Mouse (Mus musculus): ENCODE measurements around the gene Tigit.

Gene Tigit

DNA sequence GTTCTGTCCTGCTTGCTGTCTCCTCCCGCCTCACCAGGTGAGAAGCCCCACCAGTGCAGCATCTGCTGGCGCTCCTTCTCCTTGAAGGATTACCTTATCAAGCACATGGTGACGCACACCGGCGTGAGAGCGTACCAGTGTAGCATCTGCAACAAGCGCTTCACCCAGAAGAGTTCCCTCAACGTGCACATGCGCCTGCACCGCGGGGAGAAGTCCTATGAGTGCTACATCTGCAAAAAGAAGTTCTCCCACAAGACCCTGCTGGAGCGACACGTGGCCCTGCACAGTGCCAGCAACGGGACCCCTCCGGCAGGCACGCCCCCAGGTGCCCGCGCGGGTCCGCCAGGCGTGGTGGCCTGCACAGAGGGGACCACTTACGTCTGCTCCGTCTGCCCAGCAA is 45.7 kb downstream of the Tigit start:
- DNase-seq (ENCODE audit: low spot score) = no peak

- no peak for DNase-seq (ENCODE audit: low spot score)
Measured at GRCm38 (mm10) chr16:43617346-43617745, 46.6 kb downstream of the Tigit start.

GRCm38 (mm10) chr16:43616348-43616747 is 47.6 kb downstream of the Tigit start:
- DNase-seq (ENCODE audit: low spot score) = no peak

DNA sequence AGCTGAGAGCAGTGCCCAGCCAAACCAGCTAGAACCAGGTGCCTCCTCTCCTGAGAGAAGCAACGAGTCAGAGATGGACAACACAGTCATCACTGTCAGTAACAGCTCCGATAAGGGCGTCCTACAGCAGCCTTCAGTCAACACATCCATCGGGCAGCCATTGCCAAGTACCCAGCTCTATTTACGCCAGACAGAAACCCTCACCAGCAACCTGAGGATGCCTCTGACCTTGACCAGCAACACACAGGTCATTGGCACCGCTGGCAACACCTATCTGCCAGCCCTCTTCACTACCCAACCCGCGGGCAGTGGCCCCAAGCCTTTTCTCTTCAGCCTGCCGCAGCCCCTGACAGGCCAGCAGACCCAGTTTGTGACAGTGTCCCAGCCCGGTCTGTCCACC is 53.6 kb downstream of the Tigit start:
- no peak for DNase-seq (ENCODE audit: low spot score)

- no peak for DNase-seq (ENCODE audit: low spot score)
Measured at GRCm38 (mm10) chr16:43608066-43608465, 55.9 kb downstream of the Tigit start.

DNA sequence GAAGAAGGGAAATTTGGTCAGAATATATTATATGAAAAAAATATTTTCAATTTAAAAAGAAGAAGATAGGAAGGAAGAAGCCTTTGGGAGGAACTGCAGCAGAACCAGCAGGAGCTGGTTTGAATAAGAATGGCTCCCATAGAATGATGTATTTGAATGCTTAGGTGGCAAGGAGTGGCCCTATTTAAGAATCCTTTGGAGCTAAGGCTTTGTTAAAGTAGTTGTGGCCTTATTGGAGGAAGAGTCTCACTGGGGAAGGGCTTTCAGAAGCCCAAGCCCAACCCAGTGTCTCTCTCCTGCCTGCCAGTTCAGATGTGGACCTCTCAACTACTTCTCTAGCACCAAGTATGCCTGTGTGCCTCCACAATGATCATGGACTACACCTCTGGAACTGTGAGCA is 56.9 kb downstream of the Tigit start:
- no peak for DNase-seq (ENCODE audit: low spot score)

DNA sequence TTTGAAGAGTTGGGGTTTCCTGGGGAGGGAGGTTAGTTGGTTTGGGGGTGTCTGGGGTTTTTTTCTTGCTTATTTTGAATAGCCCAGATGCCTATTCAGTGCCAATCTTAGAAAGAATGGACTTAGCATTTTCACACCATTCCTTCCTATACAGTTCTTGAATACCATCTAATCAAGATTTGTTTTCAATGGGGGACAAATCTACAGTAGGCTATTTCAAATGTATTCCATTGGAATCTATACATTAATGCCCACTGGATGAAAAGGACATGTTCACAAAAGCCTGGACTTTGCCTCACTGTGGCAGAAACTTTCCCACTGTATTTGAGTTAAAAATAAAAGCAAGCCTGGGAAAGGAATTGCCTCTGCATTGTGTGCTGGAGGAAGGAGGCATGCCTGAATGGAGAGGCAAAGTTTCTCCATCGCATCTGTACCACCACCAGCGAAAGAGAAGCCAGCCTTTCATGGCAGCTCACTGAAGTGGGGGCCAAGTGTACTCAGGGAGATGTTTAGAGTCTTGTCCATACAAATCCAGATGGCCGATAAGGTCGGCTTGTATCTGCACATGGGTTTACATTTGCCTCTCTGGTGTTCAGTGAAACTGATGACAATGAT is 59.4 kb downstream of the Tigit start:
- no peak for DNase-seq (ENCODE audit: low spot score)

DNA sequence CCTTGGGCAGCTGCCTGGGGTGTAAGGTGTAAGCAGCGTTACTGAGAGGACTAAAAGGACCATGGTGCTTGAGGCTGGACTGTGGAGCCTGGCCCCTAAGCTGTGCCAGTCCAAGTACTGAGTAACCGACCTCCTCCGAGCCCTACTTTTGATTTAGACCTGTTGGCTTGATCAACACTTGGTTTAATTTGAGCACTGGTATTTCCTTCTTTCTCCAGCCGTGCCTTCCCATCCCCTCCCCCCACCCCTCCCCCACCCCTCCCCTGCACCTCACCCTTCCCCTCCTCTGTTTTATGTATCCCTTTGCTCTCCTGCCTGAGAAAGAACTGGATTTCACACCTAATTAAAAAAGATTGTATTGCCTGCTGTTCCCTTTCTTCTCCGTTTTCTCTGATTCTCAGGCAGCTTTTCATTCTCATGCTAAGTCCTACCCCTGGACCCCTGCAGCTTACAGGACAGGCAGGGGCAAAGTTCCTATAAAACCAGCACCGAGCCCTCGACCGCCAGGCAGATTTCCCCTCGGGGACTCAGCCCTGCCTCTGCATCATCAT is 60.3 kb downstream of the Tigit start:
- no peak for DNase-seq (ENCODE audit: low spot score)

DNA sequence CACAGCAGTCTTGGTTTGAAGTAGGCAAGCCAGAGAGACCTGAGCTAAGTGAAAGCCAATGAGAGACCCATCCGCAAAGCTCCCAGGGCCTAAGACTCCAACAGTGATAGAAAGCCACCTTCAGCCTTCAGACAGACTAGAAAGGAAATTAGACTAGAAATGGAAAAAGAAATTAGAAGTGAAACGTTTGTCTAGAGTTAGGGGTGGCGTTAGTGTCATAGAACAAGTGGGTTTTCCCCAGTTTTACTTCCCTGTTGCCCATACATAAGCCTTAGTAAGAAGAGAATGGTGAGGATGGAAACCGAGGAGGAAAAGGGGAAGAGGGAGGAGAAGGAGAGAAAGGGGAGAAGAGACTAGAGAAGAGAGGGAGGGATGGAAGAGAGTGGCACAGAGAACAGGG is 61.4 kb downstream of the Tigit start:
- no peak for DNase-seq (ENCODE audit: low spot score)

GRCm38 (mm10) chr16:43599707-43600106 is 64.2 kb downstream of the Tigit start:
- DNase-seq (ENCODE audit: low spot score) = no peak
